Mouse (Mus musculus) gastrocnemius, adult 8-10 months (tissue): Measurements from ENCODE around the gene Armc2. TPM values are rescaled to one million over a fixed set of nuclear protein-coding genes. Genes with fewer than 3 reads are reported as not detected.
A peak's percentile ranks its signal among the peaks of the same experiment; 100 is the strongest.

Experiments
- DNase-seq, 2 experiments: peaks; one replicate each; pipeline ENCODE4 v3.0.0; 2022; ENCODE audit warnings: low spot score in 2 of 2
- total RNA-seq, 4 experiments: library from RNA; stranded (reverse); gene quantifications; 2 replicates each; pipeline ENCODE4 v1.2.4; 2022

Armc2 gene
- total RNA-seq, 4 experiments from 2014 or later = 0.20 to 0.70 (median 0.41) TPM

GRCm38 (mm10) chr10:42021536-42021935 is 3.3 kb upstream of the Armc2 start:
- no peak for DNase-seq

- no peak for DNase-seq
These were observed 4.2 kb downstream of the Armc2 start for GRCm38 (mm10) chr10:42014086-42014485.

- DNase-seq = no peak
These were observed 7.3 kb downstream of the Armc2 start for GRCm38 (mm10) chr10:42010761-42011435.

GRCm38 (mm10) chr10:42005259-42005658 is 13.0 kb downstream of the Armc2 start:
- DNase-seq = no peak

DNA sequence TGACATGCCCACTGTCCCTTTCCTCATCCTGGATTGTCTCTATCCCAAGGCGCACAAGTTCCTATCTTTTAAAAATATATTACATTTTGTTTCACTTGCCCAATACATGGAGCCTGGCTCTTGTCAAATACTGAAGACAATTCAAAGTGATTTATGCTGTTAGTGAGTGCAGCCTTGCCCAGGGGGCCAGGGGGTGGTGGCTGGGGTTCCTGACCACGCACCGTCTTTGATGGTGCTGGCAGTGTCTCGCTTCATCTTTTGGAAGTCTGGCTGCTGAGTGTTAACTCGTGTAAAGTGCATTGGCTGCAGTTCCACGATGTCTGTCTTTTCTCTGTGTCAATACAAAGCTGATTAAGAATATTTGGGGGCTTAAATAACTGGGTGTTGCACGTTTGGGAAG is 13.6 kb downstream of the Armc2 start:
- no peak for DNase-seq

GRCm38 (mm10) chr10:42004056-42004455 is 14.2 kb downstream of the Armc2 start:
- no peak for DNase-seq

GRCm38 (mm10) chr10:42003576-42003975 is 14.7 kb downstream of the Armc2 start:
- DNase-seq = no peak

GRCm38 (mm10) chr10:42002436-42002835 is 15.8 kb downstream of the Armc2 start:
- no peak for DNase-seq

GRCm38 (mm10) chr10:42001260-42001659 is 17.0 kb downstream of the Armc2 start:
- DNase-seq = no peak

- DNase-seq = no peak
These were observed 20.5 kb downstream of the Armc2 start for GRCm38 (mm10) chr10:41997691-41998178.

DNA sequence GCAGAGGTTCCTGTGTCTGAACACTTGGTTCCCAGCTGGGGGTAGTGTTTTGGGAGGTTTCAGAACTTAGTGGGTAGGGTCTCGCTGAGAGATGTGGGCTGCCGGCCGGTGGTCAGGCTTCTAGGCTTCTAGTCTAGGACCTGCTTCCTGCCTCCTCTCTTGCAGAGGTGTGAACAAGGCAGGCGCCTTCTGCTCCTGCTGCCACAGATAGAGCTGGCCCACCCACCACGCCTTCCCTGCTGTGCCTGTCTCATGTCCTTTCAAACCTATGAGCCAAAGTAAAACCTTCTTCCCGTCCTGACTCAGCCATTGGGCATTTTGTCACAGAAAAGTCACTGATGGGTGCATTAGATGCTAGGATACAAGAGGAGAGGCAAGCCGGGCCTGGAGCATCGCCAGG is 22.1 kb downstream of the Armc2 start:
- DNase-seq = no peak

DNA sequence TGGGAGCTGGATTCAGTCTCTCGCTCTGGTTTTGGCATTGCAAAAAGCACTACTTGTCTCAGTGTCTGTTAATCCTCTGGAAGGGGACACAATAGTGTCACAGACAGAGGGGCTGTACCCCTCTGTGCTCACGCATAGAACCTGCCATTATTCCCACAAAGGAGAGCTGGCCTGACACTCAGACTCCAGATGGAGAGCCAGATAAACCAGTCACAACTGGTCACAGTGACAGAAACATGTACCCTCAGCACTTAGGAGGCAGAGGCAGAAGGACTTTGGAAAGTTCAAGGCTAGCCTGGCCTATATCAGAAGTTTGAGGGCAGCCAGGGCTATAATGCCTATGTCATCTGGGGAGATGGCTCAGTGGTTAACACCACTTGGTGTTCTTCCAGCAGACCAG is 23.2 kb downstream of the Armc2 start:
- DNase-seq = no peak

DNA sequence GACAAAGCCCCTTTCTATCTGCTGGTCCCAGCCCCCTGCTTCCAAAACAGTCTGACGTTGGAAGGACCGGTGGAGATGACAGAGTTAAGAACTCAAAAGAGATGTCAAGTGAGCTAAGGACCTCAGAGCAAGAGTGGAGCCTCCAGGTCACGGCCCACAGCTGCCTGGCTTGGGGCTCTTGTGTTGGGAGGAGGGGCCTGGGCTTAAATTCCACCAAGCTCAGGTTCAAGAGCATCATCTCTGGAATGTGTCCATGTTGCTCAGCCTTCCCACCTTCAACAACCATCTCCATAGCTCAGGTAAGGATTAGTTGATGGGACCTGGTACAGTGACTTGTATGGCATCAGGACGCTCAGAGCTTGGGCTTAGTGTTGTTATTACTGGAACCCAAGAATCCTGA is 23.7 kb downstream of the Armc2 start:
- DNase-seq = no peak

GRCm38 (mm10) chr10:41992059-41992440 is 26.2 kb downstream of the Armc2 start:
- no peak for DNase-seq

GRCm38 (mm10) chr10:41991364-41992058 is 26.7 kb downstream of the Armc2 start:
- no peak for DNase-seq

DNA sequence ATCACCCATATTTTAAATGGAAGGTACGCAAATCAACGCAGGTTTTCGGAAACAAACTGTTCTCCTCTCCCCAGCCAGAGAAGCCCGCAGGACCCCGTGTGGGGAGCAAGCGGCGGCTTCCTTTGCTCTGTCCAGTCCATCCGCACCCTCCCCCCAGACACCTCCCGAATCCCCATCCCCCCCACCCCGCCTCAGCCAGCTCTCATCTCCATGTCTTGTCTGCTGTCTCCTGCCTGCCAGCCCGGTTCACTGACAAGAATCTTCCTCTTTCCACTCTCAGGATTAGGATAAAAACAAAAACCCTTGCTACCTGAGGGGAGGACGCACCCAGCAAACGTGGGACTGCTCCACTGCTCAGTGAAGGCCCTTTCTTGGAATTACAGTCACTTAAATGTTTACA is 27.3 kb downstream of the Armc2 start:
- no peak for DNase-seq

DNA sequence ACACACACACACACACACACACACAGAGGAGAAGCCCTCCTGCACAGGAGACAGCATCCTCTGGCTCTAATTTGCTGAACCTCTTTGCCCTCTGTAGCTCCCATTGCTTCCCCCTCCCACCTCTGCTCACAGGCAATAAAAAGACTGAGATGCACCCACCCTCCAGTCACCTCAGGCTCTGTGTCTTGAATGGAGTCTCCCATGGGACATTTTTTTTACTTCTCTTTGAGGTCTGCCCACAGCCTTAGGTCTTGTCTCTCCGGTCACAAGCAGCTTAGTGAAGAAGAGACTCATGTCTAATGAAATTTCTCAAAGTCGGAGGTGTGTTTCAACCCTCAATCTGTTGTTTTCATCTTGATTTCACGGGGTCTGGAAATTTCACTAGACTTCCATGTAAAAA is 29.3 kb downstream of the Armc2 start:
- no peak for DNase-seq

GRCm38 (mm10) chr10:41986126-41986525 is 32.1 kb downstream of the Armc2 start:
- no peak for DNase-seq

DNA sequence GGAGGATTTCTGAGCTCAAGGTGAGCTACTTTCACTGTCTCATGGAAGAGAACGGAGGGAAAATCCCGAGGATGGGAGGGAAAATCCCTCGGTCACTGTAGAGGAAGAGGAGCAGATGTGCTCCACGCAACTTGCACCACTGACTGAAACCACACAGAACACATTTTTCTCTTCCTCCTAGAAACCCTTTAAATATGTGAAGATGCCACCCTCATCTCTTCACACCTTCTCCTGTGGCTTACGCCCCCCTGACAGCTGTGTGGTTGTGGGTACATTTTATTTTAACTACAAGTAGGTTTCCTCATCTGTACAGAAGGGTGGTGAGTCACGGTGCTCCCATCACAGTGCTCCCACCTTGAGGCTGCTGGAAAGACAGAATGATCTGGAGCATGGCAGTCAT is 34.0 kb downstream of the Armc2 start:
- DNase-seq = no peak

- no peak for DNase-seq
These were observed 35.4 kb downstream of the Armc2 start for GRCm38 (mm10) chr10:41982821-41983220.

DNA sequence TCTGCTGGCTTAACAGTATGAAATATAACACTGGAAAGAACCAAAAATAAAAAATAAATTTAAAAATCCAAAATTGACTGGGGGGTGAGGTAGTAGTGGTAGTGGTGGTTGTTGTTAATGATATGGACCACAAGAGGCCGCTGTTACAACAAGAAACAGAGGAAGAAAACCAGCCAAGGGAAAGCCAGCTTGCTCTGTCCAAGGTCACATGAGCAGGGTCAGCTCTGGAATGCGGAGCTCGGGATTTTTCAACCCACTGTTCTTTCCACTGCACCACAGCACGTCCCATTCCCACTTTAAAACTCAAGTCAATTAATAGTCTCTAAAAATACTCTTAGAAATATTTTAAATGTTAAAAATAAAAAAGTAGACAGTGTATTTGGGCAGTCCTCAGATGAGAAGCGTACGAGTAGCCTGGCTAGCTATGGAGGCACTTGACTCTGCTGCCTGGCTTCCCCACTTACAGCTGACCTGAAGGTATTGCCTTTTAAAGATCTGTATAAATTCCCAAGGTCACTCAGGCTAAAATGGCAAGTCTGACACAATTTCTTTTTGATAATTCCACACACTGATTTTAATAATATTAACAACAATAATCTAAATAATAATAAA is 37.4 kb downstream of the Armc2 start:
- DNase-seq = peak; percentile 45 to 48

DNA sequence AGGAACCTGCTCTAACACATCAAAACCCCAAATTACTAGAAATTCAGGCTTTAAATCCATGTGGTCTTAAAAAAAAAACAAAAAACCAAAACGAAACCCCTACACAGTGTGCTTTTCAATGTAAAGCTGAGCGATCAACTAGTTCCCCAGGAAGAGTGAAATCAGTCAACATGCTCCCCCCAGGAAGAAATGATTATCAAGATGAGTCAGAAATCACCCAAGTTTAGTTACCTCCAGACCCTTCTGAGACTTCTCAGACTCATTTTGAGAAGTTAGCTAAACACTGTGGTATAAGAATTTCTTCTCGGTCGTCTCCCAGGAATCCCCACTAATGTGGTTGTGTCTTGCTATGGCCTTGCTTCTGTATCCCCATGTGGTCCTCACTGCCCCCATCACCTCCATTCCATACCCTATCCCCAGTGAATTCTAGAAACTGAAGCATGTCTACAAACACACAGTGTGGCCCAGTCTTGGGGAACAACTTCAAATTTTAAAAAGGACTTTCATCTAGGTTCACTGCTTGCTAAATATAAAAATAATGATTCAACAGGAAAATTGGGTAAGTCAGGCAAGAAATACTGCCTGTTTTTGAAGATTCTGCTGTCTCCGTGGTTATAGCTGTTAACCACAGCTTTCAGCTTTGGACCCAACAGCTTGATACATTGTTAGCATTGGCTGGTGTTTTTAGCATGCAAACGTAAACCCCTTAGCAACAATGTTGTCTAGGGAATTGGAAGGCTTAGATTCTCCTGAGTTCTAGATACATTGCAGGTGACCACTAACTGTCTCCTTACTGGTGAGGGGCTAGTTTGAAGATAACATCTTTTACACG is 39.6 kb downstream of the Armc2 start:
- no peak for DNase-seq
